Comparison of ENCODE assay signal across 8 mouse cellular contexts in genomic region chr2:148043976-148044876, GRCm38 (mm10). TPM values are rescaled to one million over a fixed set of nuclear protein-coding genes. Genes with fewer than 3 reads are reported as not detected.
DNase-seq lines count a peak whose midpoint lies in the region; ATAC-seq lines count a peak whose summit lies in the region.

No protein-coding gene starts in this region.

- ATAC-seq in erythroblast, adult 5-6 weeks (replicated peaks; ENCODE audit: low FRiP score, poor library complexity, severe bottlenecking) = no peak
- no peak for ATAC-seq in megakaryocyte progenitor cell, adult 5-6 weeks (replicated peaks; ENCODE audit: poor library complexity)

- H3K4me3 ChIP-seq in erythroblast, embryonic 14.5 days (replicated peaks) = peak overlapping the region; percentile 48

- H3K27me3 ChIP-seq in erythroblast, embryonic 14.5 days (ENCODE audit: control insufficient read depth) = peaks cover 100% of the 10 kb centered on the region

- no peaks in the 10 kb centered on the region; the same call in 1 of the 2 replicates for H3K9me3 ChIP-seq in erythroblast, embryonic 14.5 days (ENCODE audit: control insufficient read depth, low read length)

- peak; percentile 27 for DNase-seq in retina, embryonic 14.5 days (ENCODE audit: low spot score)
- DNase-seq in retina, postnatal 1 day = no peak
- DNase-seq in lung, postnatal 4 days = peak; percentile 38 to 46
- no peak for DNase-seq in adrenal gland, adult 8-10 months
- no peak for DNase-seq in gastrocnemius, postnatal 36 days

- H3K36me3 ChIP-seq in erythroblast, embryonic 14.5 days (ENCODE audit: control insufficient read depth) = no peaks in the 10 kb centered on the region; the same call in 1 of the 2 replicates

- no peaks in the 10 kb centered on the region for H3K4me1 ChIP-seq in erythroblast, embryonic 14.5 days (ENCODE audit: control insufficient read depth)

- intact Hi-C loops in gastrocnemius, postnatal 36 days (cut with DNase I) = loop anchor here (10.0 kb wide), 1 partner anchor 239 kb away; no protein-coding TSS in a partner anchor

RNA-seq across cellular contexts. Expression of gene Foxa2, which starts 2.5 kb away (rescaled TPM):
- 0.13 TPM in 1 of 2 replicates, not detected in the other for polyA plus RNA-seq in erythroblast, embryonic 14.5 days (2012)
- not detected in 2 replicates for total RNA-seq in erythroblast, adult 5-6 weeks (2015; ENCODE audit: low replicate concordance)
- not detected in 2 replicates for total RNA-seq in erythroblast, adult 5-6 weeks (2017; ENCODE audit: low replicate concordance)
- not detected for total RNA-seq in adrenal gland, adult 8-10 months (2022)
- total RNA-seq in megakaryocyte progenitor cell, adult 5-6 weeks (2015) = not detected in 2 replicates
- total RNA-seq in megakaryocyte progenitor cell, adult 5-6 weeks (2017) = not detected in 2 replicates
- not detected for total RNA-seq in gastrocnemius, postnatal 36 days (2021)

Comparison
In these comparisons a context has a peak if more than half of its experiments do, and no peak if none do; other contexts are left out.
1. DNase-seq: peak in retina, embryonic 14.5 days (single experiment) and lung, postnatal 4 days (2 of 2); none in retina, postnatal 1 day (single experiment), adrenal gland, adult 8-10 months (single experiment) and gastrocnemius, postnatal 36 days (0 of 2).